Mouse (Mus musculus) adrenal gland, postnatal 36 days (tissue): Measurements from ENCODE around the gene Uap1. TPM values are rescaled to one million over a fixed set of nuclear protein-coding genes. Genes with fewer than 3 reads are reported as not detected.
"Not testable (repeated sequence)": the region's sequence is repeated elsewhere in the genome, so short reads cannot be mapped to it uniquely, and the experiment has no call there.

ENCODE experiments used
- DNase-seq, 2 experiments: peaks; one replicate each; pipeline ENCODE4 v3.0.0; 2021; ENCODE audit warnings: mixed read lengths in 1 of 2
- total RNA-seq, 2 experiments: library from RNA; stranded (reverse); gene quantifications; 2 replicates each; pipeline ENCODE4 v1.2.3; 2021

Uap1 gene
- total RNA-seq, 2 experiments from 2014 or later: 57.5 to 65.4 TPM

GRCm38 (mm10) chr1:170113616-170114015 lies 61.1 kb downstream of the Uap1 start:
- no peak for DNase-seq

GRCm38 (mm10) chr1:170112261-170112660 lies 62.5 kb downstream of the Uap1 start:
- no peak for DNase-seq

DNA sequence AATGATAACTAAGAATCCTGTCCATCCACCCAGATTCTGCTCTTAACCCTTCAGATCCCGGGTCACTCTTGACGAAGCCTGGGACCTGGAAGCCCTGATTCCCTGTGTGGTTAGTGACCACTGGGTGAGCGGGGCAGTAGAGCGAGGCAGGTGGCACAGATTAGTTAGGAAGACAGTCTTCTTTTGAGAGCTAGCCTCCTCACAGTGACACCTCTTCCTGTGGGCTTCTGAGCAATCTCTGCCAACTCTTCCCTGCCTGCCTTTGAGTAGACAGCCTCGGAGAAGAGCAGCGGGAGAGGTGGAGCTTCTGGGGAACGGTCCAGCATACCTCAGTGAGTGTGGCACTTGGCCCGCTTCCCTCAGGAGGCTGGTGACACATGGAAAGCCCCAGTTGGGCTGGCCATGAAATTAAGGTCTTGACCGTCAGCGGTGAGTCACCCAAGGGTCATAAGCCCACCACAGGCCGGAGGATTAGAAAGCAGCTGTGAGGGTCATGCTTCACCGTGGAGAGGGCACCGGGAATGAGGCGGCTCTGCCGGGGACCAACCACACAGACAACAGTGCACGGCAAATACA lies 63.0 kb downstream of the Uap1 start:
- peak; percentile 7 to 24 for DNase-seq

DNA sequence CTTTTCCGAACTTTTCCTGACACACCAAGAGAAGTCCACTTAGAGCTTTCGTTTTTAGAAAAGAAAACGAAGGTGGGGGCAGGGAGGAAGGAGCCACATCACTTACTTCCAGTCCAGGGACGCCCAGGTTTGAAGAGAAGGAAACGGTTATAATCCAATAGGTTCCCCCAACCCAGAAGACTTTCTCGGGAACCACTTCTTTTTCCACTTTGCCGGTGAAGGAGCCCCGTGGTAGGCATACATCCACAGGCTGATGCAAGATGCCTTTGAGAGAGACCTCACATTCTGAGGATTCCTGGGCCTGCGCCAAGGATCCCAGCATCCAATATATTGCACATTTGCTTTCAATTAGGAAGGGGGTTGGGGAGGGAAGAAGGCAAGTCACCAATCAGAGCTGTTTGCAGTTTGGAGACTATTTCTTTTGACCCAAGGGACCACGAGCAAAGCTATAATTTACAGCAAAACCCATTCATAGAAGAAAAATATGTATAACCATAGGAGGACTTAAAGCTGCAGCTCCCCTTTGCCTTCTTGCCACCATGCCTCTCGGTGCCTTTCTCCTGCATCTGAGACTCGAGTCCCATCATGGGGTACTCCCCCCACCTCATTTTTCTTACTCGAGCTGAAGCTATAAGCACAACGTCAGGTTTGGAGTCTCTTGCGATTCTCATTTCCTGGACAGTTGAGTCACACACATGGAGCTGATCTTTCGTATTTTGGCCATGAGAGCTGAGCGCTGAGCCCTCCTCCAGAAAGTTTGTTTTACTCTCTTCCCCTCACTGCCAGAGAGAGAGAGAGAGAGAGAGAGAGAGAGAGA lies 64.0 kb downstream of the Uap1 start, which contains the start of gene Ddr2:
Ddr2 (minus strand) TSS at position 247 of the 817 bp plus-strand sequence.
- DNase-seq: peak; percentile 8 to 13

DNA sequence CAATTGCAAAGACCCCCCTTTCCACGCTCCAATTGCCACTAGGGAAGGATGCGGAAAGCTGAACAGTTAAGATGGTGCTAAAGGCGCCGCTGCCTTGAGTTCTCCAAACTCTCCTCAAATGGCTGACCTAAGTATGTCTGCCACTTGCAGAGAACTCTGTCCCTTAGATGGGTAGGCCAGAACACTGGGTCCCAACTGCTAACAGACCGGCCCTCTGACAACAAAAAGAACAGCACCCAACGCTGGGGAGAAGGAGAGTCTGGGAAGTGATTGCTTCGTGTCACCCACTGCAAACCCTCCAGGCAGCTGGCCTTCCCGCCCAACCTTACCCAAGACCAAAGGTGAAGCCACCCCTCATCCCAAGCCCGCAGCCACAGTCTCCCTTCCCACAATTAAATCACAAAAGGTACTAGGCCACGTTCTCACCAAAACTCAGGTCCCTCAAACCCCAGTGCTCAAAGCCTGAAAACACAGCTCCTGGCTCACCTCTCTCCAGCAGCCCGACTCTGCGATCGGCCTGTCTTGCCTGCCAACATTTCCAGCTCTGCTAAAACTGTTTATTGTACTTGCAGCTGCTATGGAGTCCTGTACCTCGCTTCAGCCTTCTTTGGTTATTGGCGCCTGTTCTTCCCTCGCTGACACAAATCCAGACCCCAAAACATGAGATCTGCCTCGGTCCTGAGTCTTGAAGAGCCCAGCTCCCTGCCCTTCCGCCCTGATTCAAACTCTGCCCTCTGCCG lies 64.8 kb downstream of the Uap1 start:
- DNase-seq: peak in 1 of 2 experiments; percentile 9

DNA sequence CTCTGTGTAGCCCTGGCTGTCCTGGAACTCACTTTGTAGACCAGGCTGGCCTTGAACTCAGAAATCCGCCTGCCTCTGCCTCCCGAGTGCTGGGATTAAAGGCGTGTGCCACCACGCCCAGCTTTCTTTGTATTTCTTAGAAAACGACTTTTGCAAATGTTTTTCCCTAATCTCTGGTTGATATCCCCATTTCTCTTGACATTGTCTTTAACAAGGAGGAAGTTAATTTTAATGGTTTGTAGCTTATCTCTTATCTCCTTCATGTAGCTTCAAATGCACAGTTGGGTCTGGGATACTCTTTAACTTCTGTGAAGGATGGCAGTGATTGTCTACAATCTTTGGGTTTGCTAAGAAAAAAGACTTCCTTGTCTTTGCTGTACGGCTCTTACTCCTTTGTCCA lies 71.9 kb downstream of the Uap1 start:
- DNase-seq: not testable (repeated sequence)

Other genes with a start within 250 kb of the Uap1 start
- under 1 TPM; 0.43 to 0.66 TPM for gene Ccdc190, start 246.3 kb downstream of the Uap1 start, total RNA-seq
- gene Hsd17b7, start 205.7 kb downstream of the Uap1 start, total RNA-seq: 10 to 100 TPM; 25.2 to 87.2 TPM
- gene Ddr2, start 64.2 kb downstream of the Uap1 start, total RNA-seq: 10 to 100 TPM; 19.5 to 20.3 TPM
- 10 to 100 TPM; 72.7 to 75.4 TPM for gene Uhmk1, start 40.4 kb upstream of the Uap1 start, total RNA-seq
- not detected for gene Sh2d1b2, start 57.8 kb upstream of the Uap1 start, total RNA-seq
- under 1 TPM; 0.33 to 0.40 TPM for gene Sh2d1b1, start 102.4 kb upstream of the Uap1 start, total RNA-seq
- 1 to 10 TPM; 9.1 to 9.5 TPM for gene Gm7694, start 131.4 kb upstream of the Uap1 start, total RNA-seq
- gene Spata46, start 133.8 kb upstream of the Uap1 start, total RNA-seq: not detected